Mouse (Mus musculus) erythroblast, embryonic 14.5 days (primary cell): Measurements from ENCODE around the gene Gpld1. TPM values are rescaled to one million over a fixed set of nuclear protein-coding genes. Genes with fewer than 3 reads are reported as not detected.

Experiments
- H3K27me3 ChIP-seq: 2 replicates; pipeline ENCODE4 v1.6.1; 2012; ENCODE audit warnings: inconsistent platforms; ENCODE audit not compliant: control insufficient read depth
- H3K36me3 ChIP-seq: 2 replicates; pipeline ENCODE4 v1.6.1; 2012; ENCODE audit warnings: mild to moderate bottlenecking, inconsistent platforms; ENCODE audit not compliant: control insufficient read depth
- H3K4me1 ChIP-seq: 2 replicates; pipeline ENCODE4 v1.6.1; 2012; ENCODE audit warnings: inconsistent platforms; ENCODE audit not compliant: control insufficient read depth
- H3K4me3 ChIP-seq: replicated peaks from 2 replicates; pipeline ENCODE3; 2012; ENCODE audit warnings: moderate library complexity, mild to moderate bottlenecking, inconsistent platforms
- H3K9me3 ChIP-seq: 2 replicates; pipeline ENCODE4 v1.6.1; 2012; ENCODE audit warnings: low read length, inconsistent platforms, mixed read lengths; ENCODE audit not compliant: control insufficient read depth
- GATA1 ChIP-seq: IDR thresholded peaks from 2 replicates; pipeline ENCODE4 v1.6.1; 2012; ENCODE audit warnings: low read length, inconsistent platforms, mixed read lengths
- TAL1 ChIP-seq: IDR thresholded peaks from 3 replicates; pipeline ENCODE4 v1.6.1; 2012; ENCODE audit warnings: low read length, inconsistent platforms, mixed read lengths
- polyA plus RNA-seq: library from polyadenylated mRNA; stranded (reverse); fragments of >175 nt; gene quantifications from 2 replicates; pipeline ENCODE4 v1.2.3, GENCODE M21; 2012

Gene Gpld1
- polyA plus RNA-seq, 1 experiment = not detected

GRCm38 (mm10) chr13:25024655-25025054 is 81.7 kb downstream of the Gpld1 start:
- Histone ChIP-seq H3K36me3 (no peaks in the 10 kb centered on the region), H3K4me1 (peaks cover 9% of the 10 kb centered on the region), H3K9me3 (no peaks in the 10 kb centered on the region), H3K27me3 (no peaks in the 10 kb centered on the region), H3K4me3 (no peak overlapping the region)
- TF ChIP-seq TAL1 = no peak
- no peak for TF ChIP-seq GATA1

GRCm38 (mm10) chr13:25026409-25027113 is 83.6 kb downstream of the Gpld1 start:
- TF ChIP-seq TAL1 (no peak), GATA1 (no peak)
- Histone ChIP-seq H3K36me3 (no peaks in the 10 kb centered on the region), H3K4me3 (no peak overlapping the region), H3K27me3 (no peaks in the 10 kb centered on the region), H3K9me3 (no peaks in the 10 kb centered on the region), H3K4me1 (no peaks in the 10 kb centered on the region; the same call in none of the 2 replicates)

GRCm38 (mm10) chr13:25027114-25027425 is 84.1 kb downstream of the Gpld1 start:
- Histone ChIP-seq H3K27me3 (no peaks in the 10 kb centered on the region), H3K4me1 (no peaks in the 10 kb centered on the region; the same call in none of the 2 replicates), H3K36me3 (no peaks in the 10 kb centered on the region), H3K9me3 (no peaks in the 10 kb centered on the region), H3K4me3 (no peak overlapping the region)
- TF ChIP-seq GATA1 = no peak
- no peak for TF ChIP-seq TAL1

- TF ChIP-seq GATA1 (no peak), TAL1 (no peak)
- Histone ChIP-seq H3K9me3 (no peaks in the 10 kb centered on the region), H3K4me1 (no peaks in the 10 kb centered on the region), H3K27me3 (no peaks in the 10 kb centered on the region), H3K4me3 (no peak overlapping the region), H3K36me3 (no peaks in the 10 kb centered on the region)
Measured at GRCm38 (mm10) chr13:25039488-25039887, 96.5 kb downstream of the Gpld1 start.

Other genes with a start within 250 kb of the Gpld1 start
- gene Armh2, start 201.9 kb upstream of the Gpld1 start, polyA plus RNA-seq = not detected in 2 replicates
- gene Gmnn, start 181.2 kb upstream of the Gpld1 start, polyA plus RNA-seq = 1.7 and 1.8 TPM in 2 replicates
- 5.3 and 6.0 TPM in 2 replicates for gene BC005537, start 141.5 kb upstream of the Gpld1 start, polyA plus RNA-seq
- 3.5 and 5.2 TPM in 2 replicates for gene Acot13, start 111.6 kb upstream of the Gpld1 start, polyA plus RNA-seq
- 2.3 and 3.1 TPM in 2 replicates for gene Tdp2, start 111.5 kb upstream of the Gpld1 start, polyA plus RNA-seq
- not detected in 2 replicates for gene D130043K22Rik, start 98.0 kb upstream of the Gpld1 start, polyA plus RNA-seq
- gene Aldh5a1, start 5.5 kb upstream of the Gpld1 start, polyA plus RNA-seq = 0.01 TPM in 1 of 2 replicates, not detected in the other
- gene Mrs2, start 77.2 kb downstream of the Gpld1 start, polyA plus RNA-seq = 0.36 and 0.61 TPM in 2 replicates
- gene Dcdc2a, start 112.9 kb downstream of the Gpld1 start, polyA plus RNA-seq = not detected in 2 replicates